ENCODE assay signal across 22 mouse cellular contexts in the genomic region with DNA sequence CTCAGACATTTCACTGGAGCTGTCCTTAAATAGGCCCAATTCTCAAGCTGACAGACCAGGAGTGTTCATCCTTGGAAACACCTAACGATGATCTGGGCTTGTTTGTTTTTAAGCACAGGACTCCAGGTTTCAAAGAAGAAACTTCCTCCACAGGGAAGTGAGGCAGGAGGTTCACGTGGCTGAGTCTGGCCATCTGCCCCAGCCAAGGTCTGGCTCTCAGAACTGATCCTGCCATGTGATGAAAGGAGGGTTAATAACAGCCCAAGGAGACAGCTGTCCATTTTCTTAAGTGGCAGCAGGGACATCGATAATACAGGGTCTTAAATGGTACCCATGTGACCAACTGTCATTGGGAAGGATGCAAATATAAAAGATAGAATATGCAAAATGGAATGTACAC. TPM values are rescaled to one million over a fixed set of nuclear protein-coding genes. Genes with fewer than 3 reads are reported as not detected.
"Had no signal": no experiment of that assay in that cellular context is flagged by ENCODE, and none has a peak within 500 bp of the region (broad histone marks: within the 10 kb centered on the region; RNA-seq: fewer than 3 reads in every experiment).

No protein-coding gene starts in this region.

- H3K9ac ChIP-seq: liver, embryonic 12.5 days; liver, embryonic 14.5 days; lung, embryonic 14.5 days; midbrain, embryonic 13.5 days; neural tube, embryonic 12.5 days had no signal

- H3K4me2 ChIP-seq: liver, embryonic 12.5 days; lung, embryonic 14.5 days; midbrain, embryonic 13.5 days; neural tube, embryonic 12.5 days had no signal

- H3K27ac ChIP-seq: liver, embryonic 12.5 days; liver, embryonic 14.5 days; midbrain, embryonic 10.5 days; midbrain, embryonic 13.5 days; neural tube, embryonic 12.5 days had no signal

- DNase-seq: lung, adult 18-20 months; lung, embryonic 14.5 days; lung, postnatal 10 days; lung, postnatal 4 days; right cerebral cortex, adult 18-20 months; right cerebral cortex, postnatal 25 days; right cerebral cortex, postnatal 4 days; spleen, adult 18-20 months; thymus, adult 18-20 months; thymus, postnatal 14 days; thymus, postnatal 36 days had no signal

- ATAC-seq: liver, embryonic 12.5 days; midbrain, embryonic 13.5 days; midbrain, embryonic 16.5 days had no signal

- H3K9me3 ChIP-seq: liver, embryonic 12.5 days; midbrain, embryonic 10.5 days; midbrain, embryonic 13.5 days; neural tube, embryonic 12.5 days had no signal

- H3K4me3 ChIP-seq: liver, embryonic 12.5 days; midbrain, embryonic 10.5 days; midbrain, embryonic 13.5 days; myocyte; neural tube, embryonic 12.5 days had no signal

RNA-seq across cellular contexts. Expression of gene Lhx3, which starts 1.5 kb away (rescaled TPM):
- polyA plus RNA-seq: liver, embryonic 12.5 days; liver, embryonic 14.5 days; liver, embryonic 16.5 days; lung, embryonic 14.5 days; lung, embryonic 16.5 days; midbrain, embryonic 16.5 days; myocyte; stomach, embryonic 14.5 days; stomach, embryonic 16.5 days had no signal
